Mouse (Mus musculus) midbrain, embryonic 10.5 days (tissue): ENCODE data around the gene Snx29. TPM values are rescaled to one million over a fixed set of nuclear protein-coding genes. Genes with fewer than 3 reads are reported as not detected.
A peak's percentile ranks its signal among the peaks of the same experiment; 100 is the strongest.

Source experiments
- DNase-seq: peaks from one replicate; pipeline ENCODE4 v3.0.0-alpha.2; 2017; ENCODE audit warnings: low spot score
- H3K27ac ChIP-seq: fragments of 300-500 bp; sonication (generic); replicated peaks from 2 replicates; pipeline ENCODE4 v1.5.1; 2016; ENCODE audit warnings: mild to moderate bottlenecking
- H3K27me3 ChIP-seq: fragments of 300-500 bp; sonication (generic); 2 replicates; pipeline ENCODE4 v1.6.1; 2016; ENCODE audit warnings: low read depth, mild to moderate bottlenecking; ENCODE audit not compliant: poor library complexity, severe bottlenecking
- H3K36me3 ChIP-seq: fragments of 300-500 bp; sonication (generic); 2 replicates; pipeline ENCODE4 v1.6.1; 2016; ENCODE audit warnings: mild to moderate bottlenecking, moderate library complexity
- H3K4me1 ChIP-seq: fragments of 300-500 bp; sonication (generic); 2 replicates; pipeline ENCODE4 v1.6.1; 2016
- H3K4me3 ChIP-seq: fragments of 300-500 bp; sonication (generic); 2 replicates; pipeline ENCODE4 v1.5.1; 2016; ENCODE audit warnings: mild to moderate bottlenecking, moderate library complexity
- H3K9me3 ChIP-seq: fragments of 300-500 bp; sonication (generic); replicated peaks from 2 replicates; pipeline ENCODE4 v1.6.1; 2016; ENCODE audit warnings: mild to moderate bottlenecking
- WGBS: fragments of 180-500 bp; shearing (Covaris S2); methylation state at CpG from one replicate; pipeline ENCODE4 v1.1.7; 2016; 5-methylcytosine and 5-hydroxymethylcytosine counted together
- polyA plus RNA-seq: library from polyadenylated mRNA; unstranded; fragments of >200 nt; fragmentation: Nextera tagmentation; extraction: Ambion mirVana; gene quantifications from 2 replicates; pipeline ENCODE4 v1.2.1, GENCODE M21; 2016

Snx29 gene
- polyA plus RNA-seq, 1 experiment from 2014 or later: 9.7 TPM

GRCm38 (mm10) chr16:11588689-11589088, 266.0 kb downstream of the Snx29 start:
- DNase-seq: no peak
- Histone ChIP-seq H3K4me3 (no peak overlapping the region), H3K4me1 (peaks cover 9% of the 10 kb centered on the region; the same call in 1 of the 2 replicates), H3K27me3 (no peaks in the 10 kb centered on the region), H3K27ac (no peak overlapping the region), H3K36me3 (no peaks in the 10 kb centered on the region), H3K9me3 (no peaks in the 10 kb centered on the region)

GRCm38 (mm10) chr16:11589336-11589735, 266.6 kb downstream of the Snx29 start:
- no peak overlapping the region for H3K27ac ChIP-seq
- no peak overlapping the region for H3K4me3 ChIP-seq
- no peaks in the 10 kb centered on the region for H3K9me3 ChIP-seq
- no peaks in the 10 kb centered on the region for H3K36me3 ChIP-seq
- H3K4me1 ChIP-seq: peaks cover 9% of the 10 kb centered on the region; the same call in 1 of the 2 replicates
- H3K27me3 ChIP-seq: no peaks in the 10 kb centered on the region
- DNase-seq: peak; percentile 20
- WGBS: 46% methylated on average over 2 of the region's 2 CpGs

- 89% methylated on average over 10 of the region's 10 CpGs for WGBS
- Histone ChIP-seq H3K36me3 (no peaks in the 10 kb centered on the region), H3K9me3 (no peaks in the 10 kb centered on the region), H3K4me3 (no peak overlapping the region), H3K27ac (no peak overlapping the region), H3K27me3 (no peaks in the 10 kb centered on the region), H3K4me1 (peaks cover 9% of the 10 kb centered on the region; the same call in 1 of the 2 replicates)
- no peak for DNase-seq
Measured at GRCm38 (mm10) chr16:11589782-11590695, 267.3 kb downstream of the Snx29 start.

- no peaks in the 10 kb centered on the region for H3K9me3 ChIP-seq
- 88% methylated on average over 3 of the region's 3 CpGs for WGBS
- H3K27ac ChIP-seq: no peak overlapping the region
- H3K36me3 ChIP-seq: no peaks in the 10 kb centered on the region
- H3K4me1 ChIP-seq: peaks cover 4% of the 10 kb centered on the region; the same call in 1 of the 2 replicates
- H3K4me3 ChIP-seq: no peak overlapping the region
- no peaks in the 10 kb centered on the region for H3K27me3 ChIP-seq
- DNase-seq: no peak
Measured at GRCm38 (mm10) chr16:11596599-11596998, 273.9 kb downstream of the Snx29 start.

- Histone ChIP-seq H3K9me3 (no peaks in the 10 kb centered on the region), H3K27ac (no peak overlapping the region), H3K4me3 (no peak overlapping the region), H3K27me3 (no peaks in the 10 kb centered on the region), H3K4me1 (peaks cover 4% of the 10 kb centered on the region; the same call in 1 of the 2 replicates), H3K36me3 (no peaks in the 10 kb centered on the region)
- DNase-seq: no peak
- 69% methylated on average over 7 of the region's 7 CpGs for WGBS
Measured at GRCm38 (mm10) chr16:11597769-11598168, 275.1 kb downstream of the Snx29 start.

- Histone ChIP-seq H3K9me3 (no peaks in the 10 kb centered on the region), H3K27me3 (no peaks in the 10 kb centered on the region), H3K27ac (no peak overlapping the region), H3K4me3 (no peak overlapping the region), H3K4me1 (peaks cover 4% of the 10 kb centered on the region; the same call in 1 of the 2 replicates), H3K36me3 (no peaks in the 10 kb centered on the region)
- no peak for DNase-seq
- 86% methylated on average over 3 of the region's 3 CpGs for WGBS
Measured at GRCm38 (mm10) chr16:11599523-11599922, 276.8 kb downstream of the Snx29 start.

- no peak for DNase-seq
- Histone ChIP-seq H3K27ac (no peak overlapping the region), H3K36me3 (no peaks in the 10 kb centered on the region), H3K27me3 (no peaks in the 10 kb centered on the region), H3K4me1 (no peaks in the 10 kb centered on the region), H3K4me3 (no peak overlapping the region), H3K9me3 (no peaks in the 10 kb centered on the region)
- 97% methylated on average over 1 of the region's 1 CpGs for WGBS
Measured at GRCm38 (mm10) chr16:11601336-11602082, 278.8 kb downstream of the Snx29 start.

- H3K4me3 ChIP-seq: no peak overlapping the region
- H3K27ac ChIP-seq: no peak overlapping the region
- H3K36me3 ChIP-seq: no peaks in the 10 kb centered on the region
- peak; percentile 18 for DNase-seq
- H3K4me1 ChIP-seq: no peaks in the 10 kb centered on the region
- no peaks in the 10 kb centered on the region for H3K27me3 ChIP-seq
- WGBS: 72% methylated on average over 5 of the region's 5 CpGs
- H3K9me3 ChIP-seq: no peaks in the 10 kb centered on the region
Measured at GRCm38 (mm10) chr16:11603667-11604422, 281.1 kb downstream of the Snx29 start.

GRCm38 (mm10) chr16:11612526-11613126, 289.9 kb downstream of the Snx29 start:
- WGBS: 88% methylated on average over 3 of the region's 3 CpGs
- no peak for DNase-seq
- Histone ChIP-seq H3K4me3 (no peak overlapping the region), H3K36me3 (0 out of 2 replicates have a peak, but pooled peaks cover 3% of the 10 kb centered on the region), H3K9me3 (peaks cover 11% of the 10 kb centered on the region), H3K4me1 (no peaks in the 10 kb centered on the region), H3K27ac (no peak overlapping the region), H3K27me3 (no peaks in the 10 kb centered on the region)

- 0 out of 2 replicates have a peak, but pooled peaks cover 3% of the 10 kb centered on the region for H3K36me3 ChIP-seq
- H3K4me3 ChIP-seq: no peak overlapping the region
- H3K27ac ChIP-seq: no peak overlapping the region
- 82% methylated on average over 3 of the region's 3 CpGs for WGBS
- no peaks in the 10 kb centered on the region for H3K4me1 ChIP-seq
- H3K27me3 ChIP-seq: no peaks in the 10 kb centered on the region
- H3K9me3 ChIP-seq: peaks cover 11% of the 10 kb centered on the region
- DNase-seq: no peak
Measured at GRCm38 (mm10) chr16:11614401-11615014, 291.8 kb downstream of the Snx29 start.

- Histone ChIP-seq H3K27me3 (no peaks in the 10 kb centered on the region), H3K27ac (no peak overlapping the region), H3K4me3 (no peak overlapping the region), H3K4me1 (no peaks in the 10 kb centered on the region), H3K9me3 (peaks cover 11% of the 10 kb centered on the region), H3K36me3 (0 out of 2 replicates have a peak, but pooled peaks cover 3% of the 10 kb centered on the region)
- DNase-seq: no peak
- WGBS: 82% methylated on average over 2 of the region's 2 CpGs
Measured at GRCm38 (mm10) chr16:11615633-11616032, 292.9 kb downstream of the Snx29 start.
